Mouse (Mus musculus) heart, adult 2 months (tissue): ENCODE data around the gene Itga9. TPM values are rescaled to one million over a fixed set of nuclear protein-coding genes. Genes with fewer than 3 reads are reported as not detected.

Experiments used
- DNase-seq, 2 experiments: peaks; one replicate each; pipeline ENCODE4 v3.0.0; 2021
- H3K27ac ChIP-seq: fragments of 200-600 bp; 2 replicates; pipeline ENCODE4 v1.8.1; 2022
- H3K27me3 ChIP-seq: fragments of 200-500 bp; 2 replicates; pipeline ENCODE4 v1.6.1; 2012; ENCODE audit warnings: mild to moderate bottlenecking, low read length, inconsistent platforms, mixed read lengths; ENCODE audit not compliant: control insufficient read depth, insufficient read depth
- H3K36me3 ChIP-seq: fragments of 200-500 bp; 2 replicates; pipeline ENCODE4 v1.6.1; 2012; ENCODE audit warnings: low read length, inconsistent platforms; ENCODE audit not compliant: control insufficient read depth, insufficient read depth
- H3K4me1 ChIP-seq: fragments of 200-500 bp; 2 replicates; pipeline ENCODE4 v1.6.1; 2011; ENCODE audit warnings: low read length; ENCODE audit not compliant: control insufficient read depth, insufficient read depth
- H3K4me3 ChIP-seq: fragments of 200-600 bp; 2 replicates; pipeline ENCODE4 v1.8.1; 2022
- H3K79me2 ChIP-seq: fragments of 200-500 bp; replicated peaks from 2 replicates; pipeline ENCODE4 v1.6.1; 2012; ENCODE audit warnings: mild to moderate bottlenecking, inconsistent platforms, low read length, moderate library complexity, mixed read lengths; ENCODE audit not compliant: control insufficient read depth, insufficient read depth
- H3K9ac ChIP-seq: fragments of 200-500 bp; 2 replicates; pipeline ENCODE4 v1.6.1; 2012; ENCODE audit warnings: low read depth, mild to moderate bottlenecking, control low read depth, inconsistent platforms, low read length, mixed read lengths
- CTCF ChIP-seq: fragments of 200-600 bp; IDR thresholded peaks from 2 replicates; pipeline ENCODE4 v1.8.1; 2022; ENCODE audit warnings: antibody characterized with exemption, mild to moderate bottlenecking, moderate library complexity
- EP300 ChIP-seq: fragments of 200-500 bp; IDR thresholded peaks from 2 replicates; pipeline ENCODE4 v1.6.1; 2011; ENCODE audit warnings: low read depth, low read length, control low read depth; ENCODE audit not compliant: insufficient read depth
- POLR2A ChIP-seq: fragments of 200-500 bp; IDR thresholded peaks from 2 replicates; pipeline ENCODE4 v1.6.1; 2011; ENCODE audit warnings: mild to moderate bottlenecking, low read depth, low read length, control low read depth; ENCODE audit not compliant: insufficient read depth
- WGBS: fragments of 180-500 bp; shearing (Covaris S2); methylation state at CpG from one replicate; pipeline ENCODE4 v1.1.7; 2018; 5-methylcytosine and 5-hydroxymethylcytosine counted together
- intact Hi-C: fragments of 180-260 bp; cut with DNase I; formaldehyde crosslinking; loops from one replicate; pipeline ENCODE4 v1.15.1; 2025
- polyA plus RNA-seq: library from polyadenylated mRNA; depleted of rRNA; stranded (reverse); fragments of >200 nt; gene quantifications from 2 replicates; pipeline ENCODE4 v1.2.3, GENCODE M21; 2012
- total RNA-seq, 2 experiments: library from RNA; stranded (reverse); gene quantifications; 2 replicates each; pipeline ENCODE4 v1.2.3; 2021

Itga9 gene
- total and polyA plus RNA-seq, 3 experiments, result 34.8 to 41.9 (median 35.3) TPM

- H3K4me1 ChIP-seq, result no peaks in the 10 kb centered on the region
- H3K27me3 ChIP-seq, result no peaks in the 10 kb centered on the region
- H3K36me3 ChIP-seq, result no peaks in the 10 kb centered on the region
- H3K27ac ChIP-seq, result no peak overlapping the region
- no peak for DNase-seq
- 51% methylated on average over 5 of the region's 5 CpGs for WGBS
- no peak overlapping the region for H3K9ac ChIP-seq
- no peaks in the 10 kb centered on the region for H3K79me2 ChIP-seq
- intact Hi-C loops, result loop anchor here (5.0 kb wide), 1 partner anchor 277 kb away; no protein-coding TSS in a partner anchor
- TF ChIP-seq CTCF (peak; percentile 72), EP300 (no peak)
- H3K4me3 ChIP-seq, result no peak overlapping the region
Observed at GRCm38 (mm10) chr9:118915290-118915689, 308.8 kb downstream of the Itga9 start.

DNA sequence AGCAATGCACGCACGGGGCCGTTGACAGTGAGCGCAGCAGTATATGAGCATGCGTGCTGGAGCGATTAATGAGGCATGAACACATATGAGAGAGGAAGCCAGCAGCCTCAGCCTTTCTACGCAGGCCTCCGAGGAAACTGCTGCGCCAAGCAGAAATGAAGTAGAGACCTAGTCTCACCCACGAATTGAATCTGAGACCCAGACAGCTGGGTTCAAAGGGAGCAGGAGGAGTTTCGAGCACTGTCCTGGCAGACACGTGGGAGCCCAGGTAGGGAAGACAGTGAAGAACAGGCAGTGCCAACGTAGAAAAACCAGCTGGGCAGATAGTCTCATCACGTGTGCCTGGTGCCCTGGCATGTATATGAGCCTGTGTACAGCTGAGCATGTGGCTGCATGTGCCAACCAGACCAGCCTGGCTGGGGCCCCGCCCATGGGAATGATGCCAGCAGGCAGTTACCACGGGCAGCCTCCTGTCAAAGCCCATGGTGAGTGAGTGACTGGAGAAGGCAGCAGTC, 313.2 kb downstream of the Itga9 start:
- H3K36me3 ChIP-seq, result no peaks in the 10 kb centered on the region
- no peak for DNase-seq
- H3K79me2 ChIP-seq, result no peaks in the 10 kb centered on the region
- intact Hi-C loops, result loop anchor here (1.0 to 5.0 kb wide), 2 partner anchors 148 to 273 kb away; no protein-coding TSS in a partner anchor
- H3K27ac ChIP-seq, result no peak overlapping the region
- no peak overlapping the region for H3K4me3 ChIP-seq
- no peaks in the 10 kb centered on the region for H3K27me3 ChIP-seq
- peaks cover 3% of the 10 kb centered on the region for H3K4me1 ChIP-seq
- 70% methylated on average over 16 of the region's 16 CpGs for WGBS
- no peak for TF ChIP-seq EP300
- no peak for TF ChIP-seq POLR2A
- TF ChIP-seq CTCF, result no peak
- no peak overlapping the region for H3K9ac ChIP-seq

DNA sequence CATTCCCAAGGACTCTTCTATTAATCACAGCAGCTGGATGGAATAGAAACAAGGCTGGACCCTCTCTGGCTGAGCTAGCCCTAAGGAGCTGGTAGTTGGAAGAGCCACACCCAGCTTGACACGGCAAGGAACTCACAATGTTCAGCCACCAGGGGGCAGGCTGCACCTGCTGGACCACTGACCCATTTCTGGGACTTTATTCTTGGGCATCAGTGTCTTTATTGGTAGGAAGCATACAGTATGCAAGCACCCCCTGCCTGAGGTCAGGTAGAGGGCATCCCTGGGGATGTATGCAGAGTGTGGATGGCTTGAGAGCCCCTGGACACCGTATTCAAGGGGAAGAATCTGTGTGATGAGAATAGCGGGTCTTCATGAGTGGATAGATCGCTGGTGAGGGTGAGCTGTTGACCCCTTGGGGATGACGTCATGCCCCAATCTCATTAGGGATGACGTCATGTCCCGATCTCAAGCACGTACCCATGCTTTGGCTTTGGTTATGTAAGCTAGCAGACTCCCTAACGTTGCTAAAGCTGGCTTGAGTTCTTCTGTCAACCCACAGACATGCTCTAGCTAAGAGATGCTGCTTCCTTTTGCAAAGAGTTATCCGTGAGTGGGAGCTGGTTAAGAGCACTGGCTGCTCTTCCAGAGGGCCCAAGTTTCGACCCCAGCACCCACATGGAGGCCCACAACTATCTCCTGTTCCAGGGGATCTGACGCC, 314.5 kb downstream of the Itga9 start:
- Histone ChIP-seq H3K27me3 (no peaks in the 10 kb centered on the region), H3K9ac (no peak overlapping the region), H3K36me3 (no peaks in the 10 kb centered on the region), H3K4me1 (peaks cover 4% of the 10 kb centered on the region), H3K79me2 (no peaks in the 10 kb centered on the region), H3K27ac (no peak overlapping the region), H3K4me3 (no peak overlapping the region)
- WGBS, result 29% methylated on average over 12 of the region's 12 CpGs
- TF ChIP-seq EP300, result peak; percentile 93
- no peak for TF ChIP-seq POLR2A
- peak; percentile 99 for TF ChIP-seq CTCF
- DNase-seq, result peak; percentile 81 to 90
- intact Hi-C loops, result loop anchor here (1.0 kb wide), 2 partner anchors 108 to 146 kb away; no protein-coding TSS in a partner anchor

DNA sequence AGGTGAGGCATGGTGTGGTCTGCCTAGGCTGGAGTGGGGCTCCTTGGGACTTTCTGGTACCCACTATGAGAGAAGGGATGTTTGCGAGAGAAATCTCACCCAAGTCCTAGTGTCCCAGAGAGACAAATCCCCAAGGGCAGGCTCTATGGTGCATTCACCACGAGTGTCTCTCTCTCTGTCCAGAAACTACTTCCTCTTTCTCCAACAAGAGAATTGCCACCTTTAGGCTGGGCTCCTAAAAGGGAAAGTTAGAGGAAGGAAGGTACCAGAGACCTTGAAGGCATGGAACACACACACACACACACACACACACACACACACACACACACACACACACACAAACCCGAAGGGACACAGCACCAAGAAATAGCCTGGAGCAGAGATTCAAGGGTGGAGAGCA, 315.4 kb downstream of the Itga9 start:
- TF ChIP-seq EP300, result no peak
- no peak for TF ChIP-seq CTCF
- no peak for TF ChIP-seq POLR2A
- Histone ChIP-seq H3K27ac (no peak overlapping the region), H3K27me3 (no peaks in the 10 kb centered on the region), H3K4me1 (peaks cover 4% of the 10 kb centered on the region), H3K9ac (no peak overlapping the region), H3K4me3 (no peak overlapping the region), H3K36me3 (no peaks in the 10 kb centered on the region), H3K79me2 (no peaks in the 10 kb centered on the region)
- DNase-seq, result no peak
- intact Hi-C loops, result loop anchor here (1.0 kb wide), 1 partner anchor 107 kb away; no protein-coding TSS in a partner anchor
- 59% methylated on average over 3 of the region's 3 CpGs for WGBS

DNA sequence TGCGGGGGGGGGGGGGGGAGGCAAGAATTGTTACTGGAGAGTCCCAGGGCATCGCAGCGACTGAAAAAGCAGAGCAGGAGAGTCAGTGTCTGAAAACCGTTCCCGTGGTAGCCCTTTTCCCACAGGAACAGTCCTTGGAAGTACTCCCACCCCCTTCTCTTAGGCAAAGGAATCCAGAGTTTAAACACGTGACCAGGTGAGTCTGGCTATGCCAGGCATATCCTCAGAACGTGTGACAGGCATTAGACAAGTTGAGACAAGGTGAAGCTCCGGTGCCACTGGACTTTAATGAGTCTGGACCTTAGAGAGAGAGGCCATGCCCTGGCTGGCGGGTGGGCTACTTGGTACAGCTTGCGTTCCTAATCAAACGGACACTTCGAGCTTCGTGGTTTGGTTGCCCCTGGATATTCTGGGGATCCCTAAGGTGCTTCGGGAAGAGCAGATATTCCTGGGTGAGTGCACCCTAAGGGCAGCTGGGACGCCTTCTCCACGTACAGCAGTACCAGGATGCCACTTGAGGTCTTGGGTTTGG, 318.1 kb downstream of the Itga9 start:
- no peak overlapping the region; the same call in 1 of the 2 replicates for H3K4me3 ChIP-seq
- no peaks in the 10 kb centered on the region for H3K27me3 ChIP-seq
- H3K9ac ChIP-seq, result peak overlapping the region; percentile 3; the same call in 1 of the 2 replicates
- intact Hi-C loops, result no loop called here
- WGBS, result 35% methylated on average over 16 of the region's 16 CpGs
- H3K4me1 ChIP-seq, result peaks cover 4% of the 10 kb centered on the region
- no peak for DNase-seq
- no peaks in the 10 kb centered on the region for H3K36me3 ChIP-seq
- TF ChIP-seq POLR2A (no peak), EP300 (no peak), CTCF (no peak)
- no peak overlapping the region for H3K27ac ChIP-seq
- no peaks in the 10 kb centered on the region for H3K79me2 ChIP-seq
